Mouse (Mus musculus) limb, embryonic 14.5 days (tissue): ENCODE data around the gene Msh5. TPM values are rescaled to one million over a fixed set of nuclear protein-coding genes. Genes with fewer than 3 reads are reported as not detected.

ENCODE experiments used
- ATAC-seq: fragments of 200-750 bp; cut with Nextera tagmentation; 2 replicates; pipeline ENCODE4 v1.8.0; 2017; ENCODE audit warnings: low read depth, moderate number of reproducible peaks, moderate TSS enrichment; ENCODE audit not compliant: low FRiP score
- DNase-seq: peaks from one replicate; pipeline ENCODE4 v3.0.0-alpha.2; 2015; ENCODE audit warnings: low spot score
- H3K27ac ChIP-seq: fragments of 300-500 bp; sonication (generic); replicated peaks from 2 replicates; pipeline ENCODE4 v1.5.1; 2014; ENCODE audit warnings: low read depth, mild to moderate bottlenecking, low read length, moderate library complexity, mixed read lengths
- H3K27me3 ChIP-seq: fragments of 300-500 bp; sonication (generic); 2 replicates; pipeline ENCODE4 v1.6.1; 2014; ENCODE audit warnings: low read length, mixed read lengths; ENCODE audit not compliant: control insufficient read depth, insufficient read depth
- H3K36me3 ChIP-seq: fragments of 300-500 bp; sonication (generic); 2 replicates; pipeline ENCODE4 v1.6.1; 2014; ENCODE audit warnings: mild to moderate bottlenecking, low read length, moderate library complexity, mixed read lengths; ENCODE audit not compliant: control insufficient read depth, insufficient read depth
- H3K4me1 ChIP-seq: fragments of 300-500 bp; sonication (generic); 2 replicates; pipeline ENCODE4 v1.6.1; 2014; ENCODE audit warnings: antibody characterized with exemption, low read length, mixed read lengths; ENCODE audit not compliant: control insufficient read depth, insufficient read depth
- H3K4me2 ChIP-seq: fragments of 300-500 bp; sonication (generic); replicated peaks from 2 replicates; pipeline ENCODE4 v1.6.1; 2014; ENCODE audit warnings: low read depth, mild to moderate bottlenecking, low read length, moderate library complexity; ENCODE audit not compliant: severe bottlenecking
- H3K4me3 ChIP-seq: fragments of 300-500 bp; sonication (generic); replicated peaks from 2 replicates; pipeline ENCODE4 v1.5.1; 2014; ENCODE audit warnings: low read length
- H3K9ac ChIP-seq: fragments of 300-500 bp; sonication (generic); 2 replicates; pipeline ENCODE4 v1.6.1; 2014; ENCODE audit warnings: mild to moderate bottlenecking, low read depth, low read length, moderate library complexity; ENCODE audit not compliant: severe bottlenecking
- H3K9me3 ChIP-seq: fragments of 300-500 bp; sonication (generic); 2 replicates; pipeline ENCODE4 v1.6.1; 2016; ENCODE audit warnings: low read length; ENCODE audit not compliant: control insufficient read depth
- POLR2A ChIP-seq: fragments of 200-500 bp; IDR thresholded peaks from 2 replicates; pipeline ENCODE4 v1.8.0; 2012; ENCODE audit warnings: inconsistent platforms, mild to moderate bottlenecking, moderate library complexity, borderline replicate concordance; ENCODE audit not compliant: insufficient read depth, insufficient read length; ENCODE audit errors: extremely low read depth
- WGBS: fragments of 180-500 bp; shearing (Covaris S2); extraction: QIAGEN DNeasy Blood & Tissue Kit; methylation state at CpG from one replicate; pipeline ENCODE4 v1.1.7; 2014; 5-methylcytosine and 5-hydroxymethylcytosine counted together
- polyA plus RNA-seq, 2 experiments: library from polyadenylated mRNA; depleted of rRNA in 1 of 2; stranded (reverse) in 1 of 2; unstranded in 1 of 2; fragments of >200 nt; fragmentation: Nextera tagmentation in 1 of 2; extraction: Ambion mirVana in 1 of 2; gene quantifications; 2 replicates each; pipeline versions ENCODE4 v1.2.1 to v1.2.3; 2012 to 2014

Gene Msh5
- polyA plus RNA-seq, 2 experiments: 3.5 to 6.4 TPM

- ATAC-seq: no peak
- no peak for TF ChIP-seq POLR2A
- 64% methylated on average over 8 of the region's 8 CpGs for WGBS
- Histone ChIP-seq H3K9ac (no peak overlapping the region), H3K4me1 (0 out of 2 replicates have a peak, but pooled peaks cover 3% of the 10 kb centered on the region), H3K4me3 (no peak overlapping the region), H3K4me2 (no peak overlapping the region), H3K27ac (no peak overlapping the region), H3K27me3 (no peaks in the 10 kb centered on the region), H3K9me3 (no peaks in the 10 kb centered on the region), H3K36me3 (no peaks in the 10 kb centered on the region)
- no peak for DNase-seq
Measured at GRCm38 (mm10) chr17:35032323-35032870, 14.1 kb downstream of the Msh5 start.

- 91% methylated on average over 7 of the region's 7 CpGs for WGBS
- no peak overlapping the region for H3K27ac ChIP-seq
- H3K36me3 ChIP-seq: no peaks in the 10 kb centered on the region
- no peak overlapping the region for H3K4me2 ChIP-seq
- H3K9me3 ChIP-seq: no peaks in the 10 kb centered on the region
- H3K4me3 ChIP-seq: no peak overlapping the region
- ATAC-seq (no peak), DNase-seq (no peak)
- no peak overlapping the region for H3K9ac ChIP-seq
- H3K27me3 ChIP-seq: no peaks in the 10 kb centered on the region
- TF ChIP-seq POLR2A: no peak
- H3K4me1 ChIP-seq: 0 out of 2 replicates have a peak, but pooled peaks cover 7% of the 10 kb centered on the region
Measured at GRCm38 (mm10) chr17:35031880-35032279, 14.7 kb downstream of the Msh5 start.

GRCm38 (mm10) chr17:35031272-35031671 is 15.3 kb downstream of the Msh5 start:
- WGBS: 87% methylated on average over 11 of the region's 11 CpGs
- Histone ChIP-seq H3K4me3 (no peak overlapping the region), H3K4me2 (no peak overlapping the region), H3K27me3 (no peaks in the 10 kb centered on the region), H3K9me3 (no peaks in the 10 kb centered on the region), H3K36me3 (no peaks in the 10 kb centered on the region), H3K4me1 (peaks cover 8% of the 10 kb centered on the region; the same call in 1 of the 2 replicates), H3K27ac (no peak overlapping the region), H3K9ac (no peak overlapping the region)
- no peak for ATAC-seq
- no peak for DNase-seq
- TF ChIP-seq POLR2A: no peak

GRCm38 (mm10) chr17:35029691-35030532 is 16.6 kb downstream of the Msh5 start:
- TF ChIP-seq POLR2A: no peak
- H3K4me2 ChIP-seq: no peak overlapping the region
- H3K4me1 ChIP-seq: peaks cover 13% of the 10 kb centered on the region; the same call in 1 of the 2 replicates
- 36% methylated on average over 19 of the region's 19 CpGs for WGBS
- no peaks in the 10 kb centered on the region for H3K36me3 ChIP-seq
- ATAC-seq (no peak), DNase-seq (no peak)
- no peak overlapping the region for H3K4me3 ChIP-seq
- H3K27ac ChIP-seq: no peak overlapping the region
- H3K27me3 ChIP-seq: no peaks in the 10 kb centered on the region
- H3K9me3 ChIP-seq: no peaks in the 10 kb centered on the region
- H3K9ac ChIP-seq: no peak overlapping the region

- Histone ChIP-seq H3K4me3 (no peak overlapping the region), H3K4me1 (peaks cover 13% of the 10 kb centered on the region; the same call in 1 of the 2 replicates), H3K36me3 (no peaks in the 10 kb centered on the region), H3K9ac (0 out of 2 replicates have a peak overlapping the region, but pooled peaks have one; percentile 8), H3K4me2 (no peak overlapping the region), H3K9me3 (no peaks in the 10 kb centered on the region), H3K27ac (no peak overlapping the region), H3K27me3 (no peaks in the 10 kb centered on the region)
- no peak for DNase-seq
- 91% methylated on average over 2 of the region's 2 CpGs for WGBS
- no peak for TF ChIP-seq POLR2A
- no peak for ATAC-seq
Measured at GRCm38 (mm10) chr17:35028315-35028714, 18.2 kb downstream of the Msh5 start.
